Mouse (Mus musculus) R1 (cell line): ENCODE measurements at regions not wholly inside any gene's neighbourhood (a gene's known extent, or its start where the extent isn't known, plus 50 kb on each side); places are given as distances from the start of the nearest gene placed in this dataset.
A peak's percentile ranks its signal among the peaks of the same experiment; 100 is the strongest.

ENCODE experiments used
- DNase-seq: peaks from one replicate; pipeline ENCODE4 v3.0.0-alpha.2; 2018; ENCODE audit warnings: low read depth, low spot score

GRCm38 (mm10) chrX:129158794-129159411 lies 590.6 kb upstream of the Diaph2 start:
- peak; percentile 23 for DNase-seq
